Mouse (Mus musculus) embryonic facial prominence, embryonic 14.5 days (tissue): ENCODE results near the gene Slc46a1. TPM values are rescaled to one million over a fixed set of nuclear protein-coding genes. Genes with fewer than 3 reads are reported as not detected.

Experiments
- ATAC-seq: fragments of 200-750 bp; cut with Nextera tagmentation; 2 replicates; pipeline ENCODE4 v1.8.0; 2017; ENCODE audit warnings: low read depth, moderate number of reproducible peaks, moderate TSS enrichment
- DNase-seq: peaks from one replicate; pipeline ENCODE4 v3.0.0-alpha.2; 2015; ENCODE audit warnings: low spot score
- H3K27ac ChIP-seq: fragments of 300-500 bp; sonication (generic); replicated peaks from 2 replicates; pipeline ENCODE4 v1.5.1; 2014; ENCODE audit warnings: low read depth, mild to moderate bottlenecking, low read length, moderate library complexity
- H3K27me3 ChIP-seq: fragments of 300-500 bp; sonication (generic); replicated peaks from 2 replicates; pipeline ENCODE4 v1.6.1; 2014; ENCODE audit warnings: low read length; ENCODE audit not compliant: control insufficient read depth, insufficient read depth
- H3K36me3 ChIP-seq: fragments of 300-500 bp; sonication (generic); 2 replicates; pipeline ENCODE4 v1.6.1; 2014; ENCODE audit warnings: low read length, mixed read lengths; ENCODE audit not compliant: control insufficient read depth, insufficient read depth
- H3K4me1 ChIP-seq: fragments of 300-500 bp; sonication (generic); 2 replicates; pipeline ENCODE4 v1.6.1; 2014; ENCODE audit warnings: antibody characterized with exemption, low read length; ENCODE audit not compliant: control insufficient read depth, insufficient read depth
- H3K4me2 ChIP-seq: fragments of 300-500 bp; sonication (generic); 2 replicates; pipeline ENCODE4 v1.6.1; 2014; ENCODE audit warnings: low read depth, mild to moderate bottlenecking, low read length, moderate library complexity, mixed read lengths
- H3K4me3 ChIP-seq: fragments of 300-500 bp; sonication (generic); 2 replicates; pipeline ENCODE4 v1.5.1; 2014; ENCODE audit warnings: low read depth, mild to moderate bottlenecking, low read length
- H3K9ac ChIP-seq: fragments of 300-500 bp; sonication (generic); 2 replicates; pipeline ENCODE4 v1.6.1; 2014; ENCODE audit warnings: low read depth, mild to moderate bottlenecking, low read length, moderate library complexity, mixed read lengths
- H3K9me3 ChIP-seq: fragments of 300-500 bp; sonication (generic); 2 replicates; pipeline ENCODE4 v1.6.1; 2016; ENCODE audit warnings: low read length; ENCODE audit not compliant: control insufficient read depth
- WGBS: fragments of 180-500 bp; shearing (Covaris S2); extraction: QIAGEN DNeasy Blood & Tissue Kit; methylation state at CpG from one replicate; pipeline ENCODE4 v1.1.7; 2014; 5-methylcytosine and 5-hydroxymethylcytosine counted together
- polyA plus RNA-seq: library from polyadenylated mRNA; unstranded; fragments of >200 nt; fragmentation: Nextera tagmentation; extraction: Ambion mirVana; gene quantifications from 2 replicates; pipeline ENCODE4 v1.2.1, GENCODE M21; 2014

The Slc46a1 gene
- polyA plus RNA-seq, 1 experiment from 2014 or later = 12.6 TPM

DNA sequence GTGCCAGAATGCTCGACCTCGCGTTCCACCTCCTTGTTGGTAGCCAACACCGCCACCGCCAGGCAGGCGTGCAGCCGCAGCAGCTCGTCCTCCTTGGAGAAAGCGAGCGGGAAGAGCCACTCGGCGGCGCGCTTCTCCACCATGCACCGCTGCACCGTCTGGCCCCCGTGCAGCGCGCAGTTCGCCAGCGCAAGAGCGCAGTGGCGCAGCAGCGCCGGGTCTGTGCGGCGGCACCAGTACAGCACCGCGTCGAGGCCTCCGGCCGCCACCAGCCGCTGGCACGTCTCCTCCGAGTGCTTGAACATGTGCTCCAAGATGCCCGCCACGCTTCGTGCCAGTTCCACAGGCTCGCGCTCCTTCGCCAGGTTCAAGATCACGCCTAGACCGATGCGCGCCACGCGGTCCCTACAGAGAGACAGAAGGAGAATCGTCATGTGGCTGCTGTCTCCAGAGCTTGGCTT is 25.3 kb downstream of the Slc46a1 start:
- no peaks in the 10 kb centered on the region for H3K4me1 ChIP-seq
- no peaks in the 10 kb centered on the region for H3K9me3 ChIP-seq
- H3K27me3 ChIP-seq = peaks cover 57% of the 10 kb centered on the region
- 12% methylated on average over 34 of the region's 48 CpGs for WGBS
- peak; percentile 59 for DNase-seq
- ATAC-seq = peak; percentile 63
- H3K27ac ChIP-seq = no peak overlapping the region
- 0 out of 2 replicates have a peak overlapping the region, but pooled peaks have one; percentile 10 for H3K9ac ChIP-seq
- H3K36me3 ChIP-seq = no peaks in the 10 kb centered on the region
- H3K4me3 ChIP-seq = peak overlapping the region; percentile 28
- H3K4me2 ChIP-seq = peak overlapping the region; percentile 49

- no peak overlapping the region for H3K4me2 ChIP-seq
- H3K36me3 ChIP-seq = no peaks in the 10 kb centered on the region
- DNase-seq (peak; percentile 69), ATAC-seq (no peak)
- H3K27me3 ChIP-seq = peaks cover 35% of the 10 kb centered on the region
- H3K27ac ChIP-seq = no peak overlapping the region
- H3K9ac ChIP-seq = no peak overlapping the region
- H3K4me3 ChIP-seq = no peak overlapping the region
- peaks cover 12% of the 10 kb centered on the region; the same call in 1 of the 2 replicates for H3K4me1 ChIP-seq
- H3K9me3 ChIP-seq = no peaks in the 10 kb centered on the region
- 4% methylated on average over 6 of the region's 6 CpGs for WGBS
Observed at GRCm38 (mm10) chr11:78495904-78496303, 30.4 kb downstream of the Slc46a1 start.

DNA sequence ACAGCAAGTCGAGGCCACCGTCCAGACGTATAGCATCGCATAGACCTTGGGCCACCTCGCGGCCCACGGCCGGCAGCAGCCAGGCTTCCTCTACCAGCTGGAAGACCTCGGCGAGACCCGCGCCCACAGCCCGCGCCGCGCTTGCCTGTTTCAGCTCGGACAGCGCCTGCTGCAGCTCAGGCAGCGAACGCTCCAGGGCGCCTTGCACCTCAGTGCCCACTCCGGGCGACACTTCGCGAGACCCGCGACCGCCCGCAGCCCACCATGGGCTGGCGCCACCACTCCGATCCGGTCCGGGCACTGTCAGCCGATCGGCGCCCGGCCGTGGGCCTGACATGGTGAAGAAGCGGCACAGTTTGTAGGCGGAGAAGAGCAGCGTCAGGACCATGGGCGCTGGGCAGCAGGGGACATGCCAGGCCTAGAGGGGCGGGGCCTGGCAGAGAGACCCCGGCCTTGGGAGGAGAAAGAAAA is 31.6 kb downstream of the Slc46a1 start:
- H3K27me3 ChIP-seq = peaks cover 28% of the 10 kb centered on the region
- peaks cover 12% of the 10 kb centered on the region; the same call in 1 of the 2 replicates for H3K4me1 ChIP-seq
- under 1% methylated on average over 42 of the region's 44 CpGs for WGBS
- ATAC-seq = peak; percentile 50
- H3K9ac ChIP-seq = peak overlapping the region; percentile 60
- H3K27ac ChIP-seq = 0 out of 2 replicates have a peak overlapping the region, but pooled peaks have one; percentile 10
- H3K4me2 ChIP-seq = peak overlapping the region; percentile 97
- DNase-seq = peak; percentile 22
- H3K9me3 ChIP-seq = no peaks in the 10 kb centered on the region
- peak overlapping the region; percentile 50 for H3K4me3 ChIP-seq
- no peaks in the 10 kb centered on the region for H3K36me3 ChIP-seq

DNA sequence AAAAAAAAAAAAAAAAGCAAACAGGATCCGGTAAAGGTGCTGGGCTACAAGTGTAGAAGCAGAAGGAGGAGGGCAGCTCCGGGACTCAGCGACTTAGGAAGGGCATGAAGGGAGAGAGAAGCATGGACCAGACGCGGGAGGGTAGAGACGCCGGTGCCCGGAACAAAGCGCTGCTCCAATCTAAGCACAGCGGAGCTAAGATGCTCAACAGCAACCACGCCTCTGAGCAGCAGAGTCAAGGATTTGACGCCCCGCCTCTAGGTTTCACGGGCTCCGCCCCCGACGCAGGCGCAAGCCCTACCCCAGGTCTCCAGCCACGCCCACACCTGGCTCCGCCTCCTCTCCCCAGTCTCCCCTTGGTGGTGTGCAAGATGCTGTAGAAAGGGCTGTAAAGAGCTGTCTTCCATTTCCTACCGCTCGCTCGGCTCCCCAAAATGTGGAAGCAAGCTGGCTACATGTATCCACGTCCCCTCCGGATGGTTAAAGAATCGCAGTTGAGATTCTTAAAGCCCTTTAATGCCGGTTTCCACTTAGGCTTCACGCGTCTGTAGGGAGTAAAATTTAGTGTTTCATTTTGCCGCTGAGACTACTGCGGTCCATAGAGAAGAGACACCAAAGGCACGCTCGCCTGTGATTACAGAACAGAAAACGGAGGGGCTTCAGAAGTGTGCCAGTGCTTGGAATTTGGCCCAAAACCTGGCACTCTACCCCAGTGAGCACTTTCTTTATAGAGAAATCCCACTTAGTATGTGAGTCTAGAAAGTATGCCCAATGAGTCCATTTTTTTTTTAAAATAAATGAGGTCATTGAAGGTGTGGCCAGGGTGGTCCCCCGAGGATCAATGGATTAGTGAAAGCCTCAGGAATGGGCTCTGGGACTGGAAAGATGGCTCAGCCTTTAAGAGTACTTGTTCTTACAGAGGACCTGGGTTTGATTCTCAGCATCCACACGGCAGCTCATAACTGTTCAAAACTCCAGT is 32.3 kb downstream of the Slc46a1 start, which contains the start of gene Sarm1:
Sarm1 (minus strand) TSS at position 211 of the 979 bp plus-strand sequence.
- Histone ChIP-seq H3K27ac (peak within 1 kb of the TSS; percentile 10; the same call in 1 of the 2 replicates), H3K9ac (peak within 1 kb of the TSS; percentile 60), H3K36me3 (no peaks in the 10 kb centered on the region), H3K9me3 (no peaks in the 10 kb centered on the region), H3K4me1 (peaks cover 12% of the 10 kb centered on the region; the same call in 1 of the 2 replicates), H3K4me3 (peak within 1 kb of the TSS; percentile 50), H3K27me3 (peaks cover 28% of the 10 kb centered on the region), H3K4me2 (peak within 1 kb of the TSS; percentile 97)
- 3% methylated on average over 31 of the region's 36 CpGs for WGBS
- peak; percentile 97 for DNase-seq
- peak; percentile 98 for ATAC-seq

DNA sequence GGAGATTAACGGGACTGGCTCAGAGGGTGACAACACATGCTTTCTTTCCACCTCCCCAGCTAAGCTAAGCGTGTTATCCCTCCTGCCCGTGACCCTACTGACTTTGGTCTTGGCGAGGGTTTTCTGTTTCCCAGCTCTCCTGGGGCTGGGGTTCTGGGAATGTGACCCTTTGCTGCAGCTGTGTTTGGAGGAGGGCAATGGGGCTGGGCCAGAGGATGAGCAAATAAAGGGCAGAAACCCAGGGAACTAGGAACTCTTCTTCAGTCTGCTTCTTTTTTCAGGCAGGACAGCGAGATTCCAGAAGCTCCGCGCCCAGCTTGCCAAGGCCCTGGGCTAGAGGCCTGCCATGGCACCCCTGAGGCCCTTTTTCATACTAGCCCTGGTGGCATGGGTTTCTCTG is 33.5 kb downstream of the Slc46a1 start, which contains the start of gene Vtn:
Vtn (plus strand) TSS at position 88 of the 400 bp plus-strand sequence.
- peaks cover 28% of the 10 kb centered on the region for H3K27me3 ChIP-seq
- DNase-seq (no peak), ATAC-seq (no peak)
- H3K27ac ChIP-seq = no peak within 1 kb of the TSS; the same call in 1 of the 2 replicates
- H3K4me3 ChIP-seq = peak within 1 kb of the TSS; percentile 50
- no peaks in the 10 kb centered on the region for H3K9me3 ChIP-seq
- H3K9ac ChIP-seq = peak within 1 kb of the TSS; percentile 60
- H3K36me3 ChIP-seq = no peaks in the 10 kb centered on the region
- H3K4me1 ChIP-seq = peaks cover 12% of the 10 kb centered on the region; the same call in 1 of the 2 replicates
- WGBS = 59% methylated on average over 7 of the region's 7 CpGs
- peak within 1 kb of the TSS; percentile 97 for H3K4me2 ChIP-seq

DNA sequence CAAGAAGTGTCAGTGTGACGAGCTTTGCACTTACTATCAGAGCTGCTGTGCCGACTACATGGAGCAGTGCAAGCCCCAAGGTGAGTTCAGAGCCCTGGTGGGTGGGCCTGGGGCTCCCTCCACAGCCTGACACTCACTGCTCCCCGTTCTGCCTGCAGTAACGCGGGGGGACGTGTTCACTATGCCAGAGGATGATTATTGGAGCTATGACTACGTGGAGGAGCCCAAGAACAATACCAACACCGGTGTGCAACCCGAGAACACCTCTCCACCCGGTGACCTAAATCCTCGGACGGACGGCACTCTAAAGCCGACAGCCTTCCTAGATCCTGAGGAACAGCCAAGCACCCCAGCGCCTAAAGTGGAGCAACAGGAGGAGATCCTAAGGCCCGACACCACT is 34.0 kb downstream of the Slc46a1 start:
- Histone ChIP-seq H3K4me2 (no peak overlapping the region), H3K9me3 (no peaks in the 10 kb centered on the region), H3K27me3 (peaks cover 28% of the 10 kb centered on the region), H3K9ac (no peak overlapping the region), H3K4me1 (peaks cover 12% of the 10 kb centered on the region; the same call in 1 of the 2 replicates), H3K27ac (no peak overlapping the region), H3K36me3 (no peaks in the 10 kb centered on the region), H3K4me3 (no peak overlapping the region)
- WGBS = 44% methylated on average over 13 of the region's 16 CpGs
- ATAC-seq (no peak), DNase-seq (no peak)

GRCm38 (mm10) chr11:78500623-78501202 is 35.2 kb downstream of the Slc46a1 start:
- Histone ChIP-seq H3K4me2 (no peak overlapping the region), H3K4me1 (peaks cover 12% of the 10 kb centered on the region; the same call in 1 of the 2 replicates), H3K27me3 (peaks cover 26% of the 10 kb centered on the region), H3K9ac (no peak overlapping the region), H3K36me3 (no peaks in the 10 kb centered on the region), H3K27ac (no peak overlapping the region), H3K9me3 (no peaks in the 10 kb centered on the region), H3K4me3 (no peak overlapping the region)
- 83% methylated on average over 9 of the region's 9 CpGs for WGBS
- DNase-seq = no peak
- ATAC-seq = no peak

GRCm38 (mm10) chr11:78501529-78501928 is 36.0 kb downstream of the Slc46a1 start:
- ATAC-seq (no peak), DNase-seq (no peak)
- Histone ChIP-seq H3K27ac (no peak overlapping the region), H3K36me3 (peaks cover 7% of the 10 kb centered on the region), H3K9me3 (no peaks in the 10 kb centered on the region), H3K9ac (no peak overlapping the region), H3K27me3 (peaks cover 19% of the 10 kb centered on the region), H3K4me2 (no peak overlapping the region), H3K4me1 (peaks cover 12% of the 10 kb centered on the region; the same call in 1 of the 2 replicates), H3K4me3 (no peak overlapping the region)
- WGBS = 71% methylated on average over 20 of the region's 20 CpGs
